Mouse (Mus musculus) ZHBTc4 (cell line): ENCODE measurements at regions not wholly inside any gene's neighbourhood (a gene's known extent, or its start where the extent isn't known, plus 50 kb on each side); places are given as distances from the start of the nearest gene placed in this dataset.
A peak's percentile ranks its signal among the peaks of the same experiment; 100 is the strongest.

ENCODE experiments used
- DNase-seq: peaks from one replicate; pipeline ENCODE4 v3.0.0-alpha.2; 2011; ENCODE audit warnings: low read depth, low spot score

GRCm38 (mm10) chr3:73435241-73435640 lies 273.0 kb downstream of the Bche start:
- DNase-seq: peak; percentile 64

GRCm38 (mm10) chr3:73434331-73434730 lies 273.9 kb downstream of the Bche start:
- DNase-seq: peak; percentile 83

- no peak for DNase-seq
Measured at GRCm38 (mm10) chr3:73409929-73410522, 298.2 kb downstream of the Bche start.

GRCm38 (mm10) chr3:73401395-73401794 lies 306.8 kb downstream of the Bche start:
- DNase-seq: no peak

- DNase-seq: no peak
Measured at GRCm38 (mm10) chr3:73395808-73396207, 312.4 kb downstream of the Bche start.

GRCm38 (mm10) chr3:73389722-73390651 lies 318.2 kb downstream of the Bche start:
- DNase-seq: no peak

- no peak for DNase-seq
Measured at GRCm38 (mm10) chr3:73354861-73355496, 297.4 kb upstream of the Slitrk3 start.

GRCm38 (mm10) chr3:73343199-73343598 lies 285.6 kb upstream of the Slitrk3 start:
- DNase-seq: no peak

- no peak for DNase-seq
Measured at GRCm38 (mm10) chr3:73339730-73340129, 282.1 kb upstream of the Slitrk3 start.

GRCm38 (mm10) chr3:73323214-73323613 lies 265.6 kb upstream of the Slitrk3 start:
- DNase-seq: no peak
